In genomic region chr4:57486392-57486791, GRCm38 (mm10) we compare ENCODE assay signal across 12 mouse cellular contexts. TPM values are rescaled to one million over a fixed set of nuclear protein-coding genes. Genes with fewer than 3 reads are reported as not detected.
"Had no signal": no experiment of that assay in that cellular context is flagged by ENCODE, and none has a peak within 500 bp of the region (broad histone marks: within the 10 kb centered on the region; RNA-seq: fewer than 3 reads in every experiment).

No protein-coding gene starts in this region.

- DNase-seq: kidney, adult 11 months; kidney, adult 8-10 months; kidney, postnatal 10 days; kidney, postnatal 36 days; layer of hippocampus, postnatal 36 days; left cerebral cortex, postnatal 4 days; liver; lung, adult 18-20 months; lung, postnatal 10 days; lung, postnatal 36 days; thymus, postnatal 25 days had no signal

RNA-seq across cellular contexts. Expression of gene Palm2, which starts 52.3 kb away (rescaled TPM):
- polyA plus RNA-seq: spleen, adult 2 months had no signal
